Mouse (Mus musculus): ENCODE data around the gene Fam49a.
"Not testable (repeated sequence)": the region's sequence is repeated elsewhere in the genome, so short reads cannot be mapped to it uniquely, and the experiment has no call there.

Fam49a gene

DNA sequence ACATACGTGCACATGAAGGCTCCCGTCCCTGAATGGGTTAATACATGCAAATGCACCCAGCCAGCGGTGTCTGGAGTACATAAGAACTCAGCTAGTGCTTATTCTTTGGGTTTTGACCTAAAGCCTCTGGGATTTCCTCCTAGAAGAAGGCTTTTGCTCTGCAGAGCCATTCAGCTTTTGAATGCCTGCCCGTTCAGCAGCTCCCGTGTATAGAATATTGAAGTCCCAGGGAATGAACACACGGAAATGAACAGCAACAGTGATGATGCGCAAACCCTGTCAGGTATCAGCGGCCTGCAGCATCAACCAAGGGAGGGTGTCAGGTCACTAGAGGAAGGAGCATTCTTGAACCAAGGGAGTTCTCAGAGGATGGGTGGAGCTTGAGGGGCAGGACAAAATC lies 52.4 kb downstream of the Fam49a start:
- no peak for DNase-seq (ENCODE audit: low spot score in 2 of 2)

DNA sequence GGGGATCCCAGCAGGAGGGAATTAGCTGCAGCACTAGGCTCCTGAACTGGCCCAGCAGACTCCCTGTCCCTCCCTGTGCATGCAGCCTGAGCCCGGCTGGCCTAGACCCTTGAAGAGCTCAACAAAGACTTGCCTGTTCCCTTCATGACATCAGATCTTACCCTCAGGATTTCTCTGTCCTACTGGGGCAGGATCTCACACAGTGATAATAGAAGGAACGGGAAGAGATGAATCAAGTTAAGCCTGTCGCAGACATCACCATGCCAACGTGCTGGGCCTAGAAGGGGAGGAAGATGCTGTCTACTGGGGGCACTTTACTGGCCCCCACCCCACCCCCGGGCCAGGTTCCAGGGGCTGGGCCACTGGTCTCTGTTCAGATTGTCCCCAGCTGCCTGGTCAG lies 53.1 kb downstream of the Fam49a start:
- DNase-seq (ENCODE audit: low spot score in 2 of 2) = peak in 1 of 2 experiments; percentile 17

DNA sequence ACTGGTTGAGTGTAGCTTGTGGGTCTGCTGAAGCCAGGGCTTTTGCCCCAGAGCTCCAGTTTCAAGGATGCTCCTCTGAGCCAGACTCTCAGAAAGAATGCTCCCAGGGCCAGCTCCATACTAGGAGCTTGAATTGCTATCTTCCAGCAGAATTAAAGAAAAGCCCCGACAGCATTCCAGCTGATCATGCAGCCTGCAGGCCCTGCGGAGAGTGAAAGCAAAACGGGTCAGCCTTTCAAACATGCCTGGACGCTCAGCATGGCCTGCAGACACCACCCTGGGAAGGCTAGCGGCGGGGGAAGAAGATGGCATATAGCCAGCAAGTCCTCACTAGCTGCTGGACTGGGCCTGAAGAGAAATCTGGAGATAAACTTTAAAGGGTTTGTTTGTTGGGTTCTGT lies 55.0 kb downstream of the Fam49a start:
- DNase-seq (ENCODE audit: low spot score in 2 of 2) = peak in 1 of 2 experiments; percentile 25

DNA sequence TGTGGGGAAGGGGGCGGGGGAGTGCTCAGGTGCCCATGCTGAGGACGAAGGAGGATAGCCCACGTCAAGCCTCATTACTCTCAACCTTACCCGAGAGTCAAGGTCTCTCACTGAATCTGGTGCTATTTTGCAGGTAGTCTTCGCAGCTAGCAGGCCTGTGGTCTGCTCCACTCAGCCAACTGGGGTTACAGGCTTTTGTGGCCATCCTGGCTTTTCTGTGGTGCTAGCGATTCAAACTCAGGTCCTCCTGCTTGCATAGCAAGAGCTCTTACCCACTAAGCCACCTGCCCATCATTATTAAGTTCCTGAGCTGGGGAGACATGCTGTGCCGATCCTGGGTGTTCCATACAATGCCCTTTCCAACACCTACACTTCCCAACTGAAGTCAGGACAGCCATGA lies 55.7 kb downstream of the Fam49a start:
- DNase-seq (ENCODE audit: low spot score in 2 of 2) = no peak

DNA sequence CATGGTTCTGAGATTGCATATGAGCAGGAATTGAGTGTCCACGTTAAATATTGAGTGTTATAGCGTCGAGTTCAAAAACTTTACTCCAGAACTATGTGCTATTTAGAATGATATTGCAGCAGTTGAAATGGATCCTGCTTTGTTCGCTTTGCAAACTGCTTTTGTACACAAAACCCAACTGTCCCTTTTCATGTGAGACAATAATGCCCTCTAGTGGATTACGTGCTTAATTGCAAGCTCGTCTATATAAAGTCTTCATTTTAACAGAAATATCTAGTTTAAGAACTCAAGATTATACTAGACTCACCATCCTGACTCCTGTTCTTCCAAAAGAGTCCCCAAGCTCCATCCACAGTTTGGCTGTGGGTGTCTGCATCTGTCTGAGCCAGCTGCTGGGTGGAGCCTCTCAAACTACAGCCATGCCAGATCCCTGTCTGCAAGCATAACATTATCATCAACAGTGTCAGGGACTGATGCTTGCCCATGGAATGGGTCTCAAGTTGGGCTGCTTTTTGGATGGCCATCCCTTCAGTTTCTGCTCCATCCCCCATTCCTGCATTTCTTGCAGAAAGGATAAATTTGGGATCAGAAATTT lies 56.3 kb downstream of the Fam49a start:
- DNase-seq (ENCODE audit: low spot score in 2 of 2) = no peak

DNA sequence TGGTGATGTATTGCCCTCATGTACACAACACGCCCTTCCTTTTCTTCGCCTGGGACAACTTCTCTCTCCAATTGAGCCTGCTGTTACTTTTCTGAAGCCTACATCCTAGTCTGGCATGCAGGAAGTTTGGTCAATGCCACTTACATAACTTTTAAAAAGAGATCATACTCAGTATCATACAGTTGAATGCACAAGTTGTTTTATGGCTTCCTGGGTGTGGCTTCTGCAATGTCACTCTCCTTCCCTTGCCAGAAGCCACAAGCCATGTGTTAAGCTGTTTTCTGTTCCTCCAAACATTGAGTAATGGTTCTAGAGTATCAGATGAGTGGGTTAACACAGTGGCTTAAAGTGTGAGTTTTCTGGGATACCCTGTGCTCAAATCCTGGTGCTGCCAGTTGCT lies 58.8 kb downstream of the Fam49a start:
- DNase-seq (ENCODE audit: low spot score in 2 of 2) = no peak

DNA sequence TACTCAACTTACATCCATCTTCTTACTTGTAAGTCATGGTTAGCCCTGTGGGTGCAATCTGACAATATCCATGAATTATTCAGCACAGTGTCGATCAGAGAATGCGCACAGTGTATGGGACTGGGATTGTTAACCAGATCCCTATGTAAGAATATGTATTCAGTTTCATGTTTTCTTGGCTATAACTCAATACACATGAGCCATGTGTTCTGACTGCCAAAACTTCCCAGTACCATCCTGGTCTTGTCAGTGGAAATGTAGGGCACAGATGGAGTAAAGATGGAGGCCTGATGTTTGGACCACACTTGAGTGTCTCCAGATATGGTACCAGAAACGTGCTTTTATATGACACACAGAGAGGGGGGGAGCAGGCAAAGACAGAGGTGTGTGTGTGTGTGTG lies 59.2 kb downstream of the Fam49a start:
- DNase-seq (ENCODE audit: low spot score in 2 of 2) = no peak

DNA sequence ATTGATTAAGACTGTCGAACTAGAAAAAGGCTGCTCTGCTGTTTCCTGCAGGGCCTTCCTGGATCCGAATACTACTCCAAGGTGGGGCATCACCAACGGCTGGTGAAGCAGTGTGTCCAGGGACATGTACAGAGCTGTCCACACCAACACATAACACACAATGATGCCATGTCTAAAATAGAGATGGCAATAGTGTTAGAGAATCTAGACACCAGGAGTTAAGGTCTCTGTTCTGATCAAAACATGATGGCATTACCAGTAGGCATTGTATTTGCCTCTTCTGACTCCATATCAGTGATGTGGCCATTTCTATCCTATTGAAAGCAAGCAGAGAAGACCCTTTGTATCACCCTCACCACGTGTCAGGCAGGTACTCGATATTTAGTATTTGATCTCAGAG lies 61.1 kb downstream of the Fam49a start:
- DNase-seq (ENCODE audit: low spot score in 2 of 2) = no peak

DNA sequence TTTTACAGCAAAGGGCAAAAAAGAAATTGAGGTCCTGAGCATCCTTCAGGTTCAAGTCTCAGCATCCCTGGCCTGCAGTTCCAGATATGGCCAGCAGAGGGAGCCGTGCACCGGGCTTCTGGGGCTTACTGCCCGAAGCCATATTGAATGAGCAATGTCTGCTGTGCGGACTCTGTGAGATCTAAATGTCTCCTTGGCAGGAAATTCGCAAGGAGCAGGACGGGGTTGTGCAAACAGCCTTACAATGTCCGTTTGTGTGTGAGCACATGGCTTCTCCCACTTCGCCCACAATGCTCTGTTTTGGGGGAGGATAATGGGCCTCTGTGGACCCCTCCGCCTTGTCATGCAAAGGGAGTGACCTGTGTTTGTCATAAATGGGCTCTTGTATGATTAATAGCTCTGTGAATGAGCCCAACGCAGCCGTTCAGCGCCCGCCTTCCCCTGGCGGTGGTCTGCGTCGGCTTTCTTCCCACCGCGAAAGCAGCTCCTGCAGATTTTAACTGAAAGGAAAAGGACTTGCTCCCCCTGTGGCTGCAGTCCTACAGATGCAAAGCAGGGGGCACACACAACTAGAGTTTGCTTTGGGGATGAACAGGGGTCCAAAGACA lies 61.8 kb downstream of the Fam49a start:
- DNase-seq (ENCODE audit: low spot score in 2 of 2) = peak; percentile 96 to 97

DNA sequence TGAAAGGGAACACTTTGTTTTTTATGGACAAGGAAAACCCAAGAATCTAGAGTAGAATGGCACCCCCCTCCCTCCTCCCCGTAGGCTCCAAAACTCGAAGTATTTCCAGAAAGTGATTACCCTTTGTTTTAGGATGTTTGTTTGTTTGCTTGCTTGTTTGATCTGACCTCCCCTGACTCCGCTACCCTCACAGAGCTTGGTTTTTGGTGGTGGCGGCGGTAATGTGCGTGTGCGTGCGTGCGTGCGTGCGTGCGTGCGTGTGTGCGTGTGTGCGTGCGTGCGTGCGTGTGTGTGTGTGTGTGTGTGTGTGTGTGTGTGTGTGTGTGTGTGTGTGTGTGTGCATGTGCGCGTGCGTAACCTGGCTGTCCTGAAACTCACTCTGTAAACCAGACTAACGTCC lies 62.3 kb downstream of the Fam49a start:
- not testable (repeated sequence) for DNase-seq (ENCODE audit: low spot score in 2 of 2)

DNA sequence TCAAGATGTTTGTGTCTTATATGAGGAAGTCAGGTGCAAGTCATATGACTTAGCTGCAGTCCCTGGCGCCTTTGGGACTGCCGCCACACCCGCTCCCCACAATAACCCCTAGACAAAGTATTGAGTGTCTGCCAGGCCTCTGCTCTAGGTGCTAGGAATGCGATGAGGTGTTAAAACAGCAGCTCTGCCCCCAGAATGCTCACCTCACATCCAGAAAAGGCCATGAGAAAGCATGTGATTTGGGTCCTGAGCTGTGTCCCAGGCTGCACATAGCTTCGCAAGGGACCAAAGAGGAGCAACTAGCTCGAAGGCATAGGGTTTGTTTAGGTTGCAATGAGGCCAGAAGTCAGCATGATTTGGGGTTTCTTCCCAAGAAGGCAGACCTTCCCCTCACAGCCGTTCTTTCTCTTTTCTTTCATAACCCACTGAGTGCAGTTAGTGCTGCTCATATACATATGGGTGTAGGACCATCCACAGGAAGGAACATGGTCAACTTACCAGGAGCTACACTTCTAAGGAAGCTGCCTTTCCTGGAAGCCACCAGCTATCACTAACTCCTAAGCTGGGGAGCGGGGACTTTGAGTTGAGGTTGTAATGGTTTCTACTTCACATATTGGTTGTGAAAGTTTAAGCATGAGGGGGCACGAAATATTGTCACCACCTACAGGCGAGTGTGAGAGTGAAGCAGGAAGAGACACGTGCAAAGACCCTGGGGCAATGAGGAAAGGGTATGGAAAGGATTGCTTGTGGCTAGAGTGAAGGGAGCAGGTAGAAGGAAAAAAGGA lies 71.8 kb downstream of the Fam49a start:
- no peak for DNase-seq (ENCODE audit: low spot score in 2 of 2)

DNA sequence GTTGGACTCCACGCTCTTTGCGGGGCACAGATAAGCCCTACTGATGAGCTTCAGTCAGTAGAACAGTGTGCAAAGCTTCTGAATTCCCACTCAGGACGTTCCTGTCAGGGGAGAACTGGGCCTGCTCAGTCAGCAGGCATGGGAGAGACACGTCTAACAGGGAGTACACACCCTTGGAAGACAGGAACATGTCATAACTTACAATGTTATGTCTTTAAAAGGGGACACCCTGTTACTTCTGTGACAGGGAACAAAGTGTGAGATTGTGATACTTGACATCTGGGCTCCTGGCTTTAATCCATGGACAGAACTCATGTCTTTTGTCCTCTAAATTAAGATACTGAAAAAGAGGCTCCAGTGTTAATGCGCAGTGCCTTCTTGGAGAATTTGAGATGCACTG lies 72.5 kb downstream of the Fam49a start:
- no peak for DNase-seq (ENCODE audit: low spot score in 2 of 2)

DNA sequence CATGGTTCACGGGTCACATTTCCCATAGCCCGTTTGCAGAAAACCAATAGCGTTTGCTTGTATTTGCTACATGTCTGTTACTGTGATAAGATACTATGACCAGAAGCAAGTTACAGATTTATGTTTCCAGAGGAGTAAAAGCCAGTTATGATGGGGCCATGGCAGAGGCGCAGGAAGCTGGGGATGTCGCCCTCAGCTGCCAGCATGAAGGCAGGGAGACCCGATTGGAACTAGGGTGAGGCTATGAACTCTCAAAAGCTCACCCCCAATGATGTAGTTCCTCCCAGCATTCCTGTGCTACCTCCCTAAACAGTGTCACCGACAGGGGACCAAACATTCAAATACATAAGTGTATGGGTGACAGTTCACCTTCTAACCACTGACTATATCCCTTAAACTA lies 73.6 kb downstream of the Fam49a start:
- no peak for DNase-seq (ENCODE audit: low spot score in 2 of 2)

DNA sequence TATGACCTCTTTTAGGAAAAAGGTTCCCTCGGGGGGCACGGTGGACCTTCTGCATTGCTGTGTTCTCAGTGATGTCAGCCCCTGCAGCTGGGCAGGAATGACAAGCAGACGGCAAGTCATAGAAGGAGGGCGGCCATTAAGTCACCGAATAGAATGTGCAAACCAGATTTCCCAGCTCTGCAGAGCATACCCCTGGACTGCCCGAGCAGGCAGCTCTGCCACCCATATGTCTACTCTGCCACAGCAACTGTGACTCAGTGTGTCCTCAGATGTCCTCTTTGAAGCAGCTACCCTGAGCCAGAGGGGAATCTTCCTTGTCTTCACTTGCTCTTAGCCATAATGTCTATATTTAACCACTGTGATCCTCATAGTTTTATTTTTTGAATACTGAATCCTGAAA lies 75.4 kb downstream of the Fam49a start:
- DNase-seq (ENCODE audit: low spot score in 2 of 2) = no peak

DNA sequence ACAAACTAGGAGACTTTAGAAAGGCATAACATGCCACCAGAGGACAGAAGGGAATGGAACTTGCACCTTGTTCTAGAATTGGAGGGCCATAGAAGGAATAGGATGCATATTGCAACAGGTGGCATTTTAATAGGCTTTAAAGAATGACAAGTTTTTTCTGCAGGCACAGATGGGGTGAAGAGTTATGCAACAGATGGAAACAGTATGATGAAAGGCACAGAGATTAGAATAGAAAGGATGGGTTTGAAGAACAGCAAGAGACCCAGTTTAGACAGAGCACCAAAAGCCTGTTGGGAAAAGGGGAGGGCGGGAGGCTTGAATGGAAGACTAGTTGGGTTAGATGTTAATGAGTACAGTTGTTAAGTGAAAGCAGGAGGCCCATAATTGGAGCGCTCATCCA lies 81.4 kb downstream of the Fam49a start:
- DNase-seq (ENCODE audit: low spot score in 2 of 2) = no peak

DNA sequence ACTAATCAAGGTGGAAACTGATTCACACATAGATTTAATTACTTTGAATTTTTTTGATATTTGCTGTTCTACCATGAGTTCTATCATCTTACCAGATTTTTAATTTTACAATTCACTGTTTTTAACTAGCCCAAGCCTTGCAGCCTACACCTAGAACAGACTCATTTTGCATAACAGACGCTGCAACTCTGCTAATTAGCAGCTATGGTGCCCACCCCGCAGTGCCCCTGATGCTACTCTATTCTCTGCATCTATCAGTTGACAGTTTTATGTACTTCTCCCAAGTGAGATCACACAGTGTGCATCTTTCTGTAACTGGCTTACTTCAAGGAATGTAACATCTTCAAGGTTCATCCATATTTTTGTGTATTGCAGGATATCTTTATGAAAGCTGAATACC lies 86.7 kb downstream of the Fam49a start:
- no peak for DNase-seq (ENCODE audit: low spot score in 2 of 2)

DNA sequence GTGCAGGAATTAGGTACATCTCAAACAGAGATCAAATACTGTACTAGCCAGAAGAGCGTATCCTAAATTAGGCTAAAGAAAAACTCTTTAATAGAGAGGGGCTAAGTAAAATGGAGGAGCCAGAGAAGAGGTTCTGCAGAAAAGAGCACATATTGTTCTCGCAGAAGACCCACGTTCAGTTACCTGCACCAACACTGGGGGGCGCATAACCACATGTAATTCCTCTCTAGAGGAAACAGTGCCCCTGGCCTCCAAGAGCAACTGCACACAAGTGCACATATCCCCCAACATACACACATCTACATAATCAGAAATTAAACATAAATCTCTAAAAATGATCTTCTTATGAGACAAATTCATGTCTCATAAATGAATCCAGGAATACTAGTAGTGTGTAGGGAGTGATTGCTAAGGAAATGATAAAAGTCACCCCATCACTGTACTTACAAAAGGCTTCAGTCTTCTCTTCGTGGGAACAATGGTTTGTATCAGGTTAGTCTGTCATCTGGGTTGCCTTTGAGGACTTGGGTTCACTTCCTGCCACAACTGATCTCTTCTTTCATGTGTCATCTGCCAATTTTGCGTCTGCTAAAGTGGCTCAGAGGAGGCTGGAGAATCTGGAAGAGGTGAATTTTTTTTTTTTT lies 87.8 kb downstream of the Fam49a start:
- no peak for DNase-seq (ENCODE audit: low spot score in 2 of 2)

DNA sequence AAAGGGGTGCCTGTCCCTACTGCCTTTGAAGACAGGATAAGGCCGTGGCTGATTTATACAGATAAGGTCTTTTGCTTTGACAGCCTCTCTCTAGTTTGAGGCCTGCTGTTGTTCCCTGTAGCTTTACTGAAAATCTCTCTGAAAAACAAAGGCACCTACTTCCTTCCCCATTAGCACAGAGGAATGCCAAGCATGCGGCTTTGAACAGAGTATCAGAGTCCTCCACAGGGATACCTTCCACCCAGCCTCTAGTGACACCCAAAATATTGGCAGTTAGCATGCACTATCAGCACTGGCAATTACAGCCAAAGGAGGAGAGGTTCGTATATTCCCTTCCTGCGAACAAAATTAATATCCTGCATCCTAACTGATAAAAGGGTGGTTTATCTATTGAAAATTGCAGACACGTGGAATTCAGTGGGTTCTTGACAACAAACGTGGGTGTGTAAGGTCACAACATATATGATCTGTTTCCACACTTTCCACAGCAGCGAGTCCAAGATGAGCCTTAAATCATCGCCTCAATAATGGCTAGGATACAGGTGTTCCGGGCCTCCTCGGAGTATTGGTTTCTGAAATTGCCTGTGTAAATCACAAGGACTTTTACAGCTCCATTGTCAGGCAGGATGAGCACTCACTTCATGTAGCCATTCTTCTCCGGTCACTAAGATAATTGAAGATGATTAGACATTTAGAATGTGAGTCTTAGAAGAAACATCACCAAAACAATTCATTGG lies 90.0 kb downstream of the Fam49a start:
- DNase-seq (ENCODE audit: low spot score in 2 of 2) = no peak

DNA sequence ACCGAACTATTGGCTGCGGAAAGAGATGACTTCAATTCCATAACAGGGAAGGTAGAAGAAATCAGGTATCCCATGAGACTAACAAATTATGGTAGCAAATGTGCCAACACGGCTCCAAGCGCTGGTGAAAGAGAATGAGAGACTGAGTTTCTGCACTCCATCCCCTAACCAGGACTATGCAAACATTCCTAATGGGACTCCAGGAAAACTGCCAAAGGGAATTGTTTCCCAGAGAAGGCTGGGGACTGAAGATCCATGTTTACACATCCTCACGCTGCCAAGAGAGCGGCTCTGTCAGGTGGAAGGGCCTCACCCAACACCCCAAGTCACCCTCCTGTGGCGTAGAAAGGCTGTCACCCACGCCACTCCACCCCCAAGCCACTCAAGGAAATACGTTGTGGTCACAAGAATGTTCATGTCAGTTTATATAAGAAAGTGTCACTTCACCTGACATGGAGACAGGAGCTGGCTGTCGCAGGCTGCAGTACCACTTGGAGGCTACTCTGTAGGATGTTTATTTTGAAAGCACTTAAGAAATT lies 92.2 kb downstream of the Fam49a start:
- DNase-seq (ENCODE audit: low spot score in 2 of 2) = no peak

DNA sequence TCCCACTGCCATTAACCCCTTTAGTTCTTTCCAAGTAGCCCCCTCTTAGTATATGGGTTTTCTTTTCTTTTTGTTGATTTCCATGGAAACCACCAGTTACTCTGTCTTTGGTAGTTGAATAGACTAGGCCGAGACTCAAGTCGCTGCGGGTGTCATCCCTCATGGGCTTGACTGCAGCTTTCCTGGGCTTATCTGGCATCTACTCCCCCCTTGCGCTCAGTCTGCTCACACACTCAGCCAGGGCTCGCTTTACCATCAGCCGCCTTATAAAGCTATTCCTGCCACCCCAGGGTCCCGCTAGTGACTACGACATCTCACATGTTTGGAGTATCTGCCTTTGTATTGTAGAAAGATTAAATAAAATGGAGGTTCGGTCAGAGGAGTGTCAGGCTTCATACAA lies 94.1 kb downstream of the Fam49a start:
- DNase-seq (ENCODE audit: low spot score in 2 of 2) = no peak

DNA sequence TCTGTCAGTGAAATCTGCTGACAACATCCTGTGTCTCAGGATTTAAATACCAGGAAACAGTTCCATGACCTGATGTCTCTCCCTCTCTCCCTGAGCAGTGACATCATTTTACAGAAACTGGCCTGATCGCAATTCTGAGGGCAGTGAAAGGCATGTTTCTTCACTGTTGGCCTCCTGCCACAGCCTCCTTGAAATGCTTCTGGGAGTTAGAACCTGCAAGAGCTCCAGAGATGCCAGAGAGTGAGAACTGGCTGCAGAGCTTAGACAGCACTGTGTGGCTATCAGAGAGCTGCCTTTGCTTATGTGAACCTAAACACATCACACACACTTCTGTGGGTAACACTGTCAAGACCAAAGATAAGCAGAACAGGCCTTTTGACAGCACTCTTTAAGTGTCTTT lies 94.5 kb downstream of the Fam49a start:
- peak in 1 of 2 experiments; percentile 6 for DNase-seq (ENCODE audit: low spot score in 2 of 2)

DNA sequence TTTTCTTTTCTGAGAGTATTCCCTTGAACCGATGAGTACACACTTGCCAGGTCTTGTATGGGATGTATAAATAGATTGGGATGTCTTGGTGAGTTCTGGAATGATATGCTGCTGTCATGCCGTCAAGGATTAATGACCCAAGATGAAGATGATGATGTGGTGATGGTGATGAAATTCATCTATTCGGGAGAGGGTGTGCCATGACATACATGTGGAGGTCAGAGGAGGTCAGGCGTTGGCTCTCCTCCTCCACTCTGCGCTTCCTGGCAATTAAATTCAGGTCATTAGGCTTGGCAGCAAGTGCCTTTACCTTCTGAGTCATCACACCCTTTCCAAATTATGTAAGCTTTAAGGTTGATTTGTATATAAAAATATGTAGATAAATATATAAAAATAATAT lies 95.0 kb downstream of the Fam49a start:
- no peak for DNase-seq (ENCODE audit: low spot score in 2 of 2)
